Mouse (Mus musculus) embryonic facial prominence, embryonic 11.5 days (tissue): ENCODE data around the gene Phyh. TPM values are rescaled to one million over a fixed set of nuclear protein-coding genes. Genes with fewer than 3 reads are reported as not detected.

Source experiments
- ATAC-seq: fragments of 200-750 bp; cut with Nextera tagmentation; replicated peaks from 2 replicates; pipeline ENCODE4 v1.8.0; 2017; ENCODE audit warnings: low read depth; ENCODE audit not compliant: insufficient number of reproducible peaks, low FRiP score, low TSS enrichment
- DNase-seq: peaks from one replicate; pipeline ENCODE4 v3.0.0-alpha.2; 2015; ENCODE audit warnings: low spot score
- H3K27ac ChIP-seq: fragments of 300-500 bp; sonication (generic); replicated peaks from 2 replicates; pipeline ENCODE4 v1.5.1; 2014; ENCODE audit warnings: mild to moderate bottlenecking, low read depth, low read length, control low read depth
- H3K27me3 ChIP-seq: fragments of 300-500 bp; sonication (generic); 2 replicates; pipeline ENCODE4 v1.6.1; 2014; ENCODE audit warnings: mild to moderate bottlenecking, low read length, moderate library complexity, mixed read lengths; ENCODE audit not compliant: control insufficient read depth, insufficient read depth
- H3K36me3 ChIP-seq: fragments of 300-500 bp; sonication (generic); replicated peaks from 2 replicates; pipeline ENCODE4 v1.6.1; 2014; ENCODE audit warnings: low read depth, mild to moderate bottlenecking, low read length, moderate library complexity, mixed read lengths; ENCODE audit not compliant: control insufficient read depth, insufficient read depth
- H3K4me1 ChIP-seq: fragments of 300-500 bp; sonication (generic); 2 replicates; pipeline ENCODE4 v1.6.1; 2014; ENCODE audit warnings: low read length, mixed read lengths; ENCODE audit not compliant: control insufficient read depth, insufficient read depth
- H3K4me2 ChIP-seq: fragments of 300-500 bp; sonication (generic); 2 replicates; pipeline ENCODE4 v1.6.1; 2014; ENCODE audit warnings: low read depth, mild to moderate bottlenecking, control low read depth, low read length, moderate library complexity
- H3K4me3 ChIP-seq: fragments of 300-500 bp; sonication (generic); 2 replicates; pipeline ENCODE4 v1.5.1; 2014; ENCODE audit warnings: low read depth, low read length, control low read depth
- H3K9ac ChIP-seq: fragments of 300-500 bp; sonication (generic); replicated peaks from 2 replicates; pipeline ENCODE4 v1.6.1; 2014; ENCODE audit warnings: mild to moderate bottlenecking, control low read depth, low read length
- H3K9me3 ChIP-seq: fragments of 300-500 bp; sonication (generic); replicated peaks from 2 replicates; pipeline ENCODE4 v1.6.1; 2016; ENCODE audit warnings: mild to moderate bottlenecking, low read length, inconsistent platforms, mixed read lengths; ENCODE audit not compliant: control insufficient read depth
- WGBS: fragments of 180-500 bp; shearing (Covaris S2); extraction: QIAGEN DNeasy Blood & Tissue Kit; methylation state at CpG from one replicate; pipeline ENCODE4 v1.1.7; 2014; 5-methylcytosine and 5-hydroxymethylcytosine counted together
- polyA plus RNA-seq: library from polyadenylated mRNA; unstranded; fragments of >200 nt; fragmentation: Nextera tagmentation; extraction: Ambion mirVana; gene quantifications from 2 replicates; pipeline ENCODE4 v1.2.1, GENCODE M21; 2014

Phyh gene
- polyA plus RNA-seq, 1 experiment from 2014 or later: 57.5 TPM

DNA sequence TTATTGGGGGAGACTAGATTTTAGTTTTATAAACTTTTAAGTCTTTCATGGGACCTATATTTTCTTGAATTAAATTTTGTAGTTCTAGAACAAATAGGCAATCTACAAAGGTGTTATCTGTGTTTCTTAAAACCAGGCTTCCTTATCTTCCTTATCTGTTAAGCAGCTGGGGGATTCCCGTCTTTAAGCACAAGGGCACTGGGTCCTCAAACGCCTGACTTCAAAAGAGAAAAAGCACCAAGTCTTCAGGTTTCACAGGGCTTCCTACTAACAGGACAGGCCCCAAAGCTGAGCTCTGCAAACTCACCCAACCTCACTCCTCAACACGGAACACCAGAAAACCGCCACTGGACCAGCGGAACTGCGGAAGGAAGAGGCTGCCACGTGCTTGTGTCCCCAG lies 10.9 kb upstream of the Phyh start:
- no peak for ATAC-seq
- DNase-seq: no peak
- Histone ChIP-seq H3K4me2 (no peak overlapping the region), H3K9ac (no peak overlapping the region), H3K9me3 (no peaks in the 10 kb centered on the region), H3K36me3 (peaks cover 12% of the 10 kb centered on the region), H3K4me3 (no peak overlapping the region), H3K27me3 (no peaks in the 10 kb centered on the region), H3K4me1 (no peaks in the 10 kb centered on the region), H3K27ac (no peak overlapping the region)
- 85% methylated on average over 7 of the region's 7 CpGs for WGBS

DNA sequence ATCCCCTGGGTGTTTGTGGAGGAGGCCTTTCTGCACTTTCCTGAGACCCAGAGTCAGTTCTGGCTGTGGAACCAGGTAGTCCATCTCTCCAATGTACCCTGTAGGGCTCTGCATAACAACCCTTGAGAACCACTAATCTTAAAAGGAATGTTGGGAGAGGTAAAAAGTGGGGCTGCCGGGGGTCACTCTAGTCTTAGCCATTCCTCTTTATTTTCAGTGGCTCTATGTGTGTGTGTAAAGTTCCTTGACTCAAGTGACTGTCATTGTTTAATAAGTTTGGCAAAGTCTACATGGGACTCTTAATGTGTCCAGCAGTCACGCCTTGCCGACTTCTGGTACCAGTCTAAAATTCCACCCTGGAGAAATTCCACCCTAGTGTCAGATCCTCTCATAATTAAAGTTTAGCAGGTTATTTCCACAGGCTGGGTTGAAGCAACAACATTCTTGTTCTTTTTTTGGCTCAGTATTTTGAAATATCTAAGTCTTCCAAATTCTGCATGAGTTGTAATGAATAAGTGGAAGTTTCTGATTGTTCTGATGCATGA lies 10.0 kb upstream of the Phyh start:
- DNase-seq: no peak
- no peak for ATAC-seq
- WGBS: 89% methylated on average over 3 of the region's 3 CpGs
- Histone ChIP-seq H3K27me3 (no peaks in the 10 kb centered on the region), H3K27ac (no peak overlapping the region), H3K9me3 (no peaks in the 10 kb centered on the region), H3K4me2 (no peak overlapping the region), H3K4me1 (no peaks in the 10 kb centered on the region), H3K4me3 (no peak overlapping the region), H3K9ac (no peak overlapping the region), H3K36me3 (peaks cover 12% of the 10 kb centered on the region)

GRCm38 (mm10) chr2:4909909-4910308 lies 8.9 kb upstream of the Phyh start:
- no peak for DNase-seq
- ATAC-seq: no peak
- Histone ChIP-seq H3K27me3 (no peaks in the 10 kb centered on the region), H3K9me3 (no peaks in the 10 kb centered on the region), H3K36me3 (peaks cover 12% of the 10 kb centered on the region), H3K4me3 (no peak overlapping the region), H3K27ac (no peak overlapping the region), H3K4me1 (no peaks in the 10 kb centered on the region), H3K9ac (no peak overlapping the region), H3K4me2 (no peak overlapping the region)
- WGBS: 73% methylated on average over 6 of the region's 6 CpGs

- Histone ChIP-seq H3K27ac (no peak overlapping the region), H3K27me3 (no peaks in the 10 kb centered on the region), H3K4me2 (no peak overlapping the region), H3K4me3 (no peak overlapping the region), H3K9ac (no peak overlapping the region), H3K9me3 (no peaks in the 10 kb centered on the region), H3K4me1 (no peaks in the 10 kb centered on the region), H3K36me3 (peaks cover 8% of the 10 kb centered on the region)
- ATAC-seq: no peak
- no peak for DNase-seq
- WGBS: 84% methylated on average over 4 of the region's 4 CpGs
Observed at GRCm38 (mm10) chr2:4910521-4910920, 8.3 kb upstream of the Phyh start.

DNA sequence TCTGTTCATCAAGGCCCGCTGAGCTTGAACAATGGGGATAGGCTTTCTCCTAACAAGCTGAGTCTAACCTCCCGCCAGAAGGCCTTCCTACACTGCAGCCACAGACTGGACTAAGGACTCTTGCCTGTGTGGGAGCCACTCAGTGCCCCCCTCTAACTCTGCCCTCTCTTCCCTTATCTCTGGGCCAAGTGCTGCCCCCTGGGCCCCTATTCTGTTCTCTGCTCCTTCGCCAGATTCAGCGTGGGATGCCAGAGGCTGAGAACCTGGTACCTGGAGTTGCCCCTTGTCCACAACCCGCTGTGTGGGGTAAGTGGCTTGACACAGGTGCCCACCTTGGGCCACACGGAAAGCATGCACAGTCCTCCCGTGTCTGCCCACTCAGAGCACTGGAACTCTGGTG lies 4.9 kb upstream of the Phyh start:
- Histone ChIP-seq H3K9me3 (no peaks in the 10 kb centered on the region), H3K36me3 (no peaks in the 10 kb centered on the region), H3K9ac (no peak overlapping the region), H3K27me3 (no peaks in the 10 kb centered on the region), H3K27ac (no peak overlapping the region), H3K4me3 (no peak overlapping the region), H3K4me1 (no peaks in the 10 kb centered on the region), H3K4me2 (no peak overlapping the region)
- WGBS: 76% methylated on average over 7 of the region's 7 CpGs
- ATAC-seq: no peak
- DNase-seq: no peak

GRCm38 (mm10) chr2:4916037-4916436 lies 2.8 kb upstream of the Phyh start:
- no peak for DNase-seq
- ATAC-seq: no peak
- 79% methylated on average over 6 of the region's 6 CpGs for WGBS
- no peaks in the 10 kb centered on the region for H3K27me3 ChIP-seq
- H3K9me3 ChIP-seq: no peaks in the 10 kb centered on the region
- H3K4me3 ChIP-seq: no peak overlapping the region
- H3K27ac ChIP-seq: no peak overlapping the region
- H3K4me2 ChIP-seq: no peak overlapping the region
- H3K4me1 ChIP-seq: no peaks in the 10 kb centered on the region
- no peak overlapping the region for H3K9ac ChIP-seq
- no peaks in the 10 kb centered on the region for H3K36me3 ChIP-seq

GRCm38 (mm10) chr2:4917326-4918021 lies 1.3 kb upstream of the Phyh start:
- peak; percentile 74 for DNase-seq
- no peaks in the 10 kb centered on the region for H3K9me3 ChIP-seq
- no peak overlapping the region for H3K27ac ChIP-seq
- no peak overlapping the region for H3K4me3 ChIP-seq
- no peaks in the 10 kb centered on the region for H3K36me3 ChIP-seq
- no peaks in the 10 kb centered on the region for H3K4me1 ChIP-seq
- ATAC-seq: no peak
- H3K9ac ChIP-seq: no peak overlapping the region
- no peak overlapping the region for H3K4me2 ChIP-seq
- 10% methylated on average over 8 of the region's 8 CpGs for WGBS
- no peaks in the 10 kb centered on the region for H3K27me3 ChIP-seq

DNA sequence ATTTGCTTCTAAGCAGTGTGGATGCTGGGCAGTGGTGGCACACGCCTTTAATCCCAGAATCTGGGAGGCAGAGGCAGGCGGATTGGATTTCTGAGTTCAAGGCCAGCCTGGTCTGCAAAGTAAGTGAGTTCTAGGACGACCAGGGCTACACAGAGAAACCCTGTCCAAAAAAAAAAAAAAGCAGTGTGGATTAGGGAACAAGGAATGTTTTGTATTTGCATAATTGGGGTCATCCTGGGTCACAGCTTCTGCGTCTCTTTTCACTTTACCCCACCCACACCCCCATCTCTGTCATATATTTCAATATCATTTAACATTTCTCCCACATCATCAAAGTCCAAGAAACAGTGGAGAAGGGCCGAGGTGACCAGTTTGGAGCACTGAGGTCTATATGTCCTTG lies 2.2 kb downstream of the Phyh start:
- no peak for DNase-seq
- Histone ChIP-seq H3K27ac (no peak overlapping the region), H3K36me3 (no peaks in the 10 kb centered on the region), H3K27me3 (no peaks in the 10 kb centered on the region), H3K4me3 (no peak overlapping the region), H3K4me2 (no peak overlapping the region), H3K9me3 (no peaks in the 10 kb centered on the region), H3K9ac (no peak overlapping the region), H3K4me1 (no peaks in the 10 kb centered on the region)
- WGBS: 53% methylated on average over 5 of the region's 5 CpGs
- no peak for ATAC-seq
